Mouse (Mus musculus): Measurements from ENCODE around the gene Stk11.

Stk11 gene

GRCm38 (mm10) chr10:80157141-80157929, 41.7 kb downstream of the Stk11 start:
- 27% methylated on average over 15 of the region's 15 CpGs for WGBS

- 8% methylated on average over 18 of the region's 18 CpGs for WGBS
These were observed 42.8 kb downstream of the Stk11 start for GRCm38 (mm10) chr10:80158307-80158986.

- WGBS = 9% methylated on average over 12 of the region's 12 CpGs
These were observed 43.5 kb downstream of the Stk11 start for GRCm38 (mm10) chr10:80159021-80159560.

GRCm38 (mm10) chr10:80159561-80160454, 44.2 kb downstream of the Stk11 start:
- WGBS = under 1% methylated on average over 55 of the region's 55 CpGs

GRCm38 (mm10) chr10:80160455-80161371, 45.1 kb downstream of the Stk11 start:
- WGBS = 5% methylated on average over 33 of the region's 33 CpGs

GRCm38 (mm10) chr10:80161522-80162242, 46.1 kb downstream of the Stk11 start:
- 27% methylated on average over 7 of the region's 7 CpGs for WGBS

GRCm38 (mm10) chr10:80162243-80162608, 46.6 kb downstream of the Stk11 start:
- 82% methylated on average over 3 of the region's 3 CpGs for WGBS

- 82% methylated on average over 6 of the region's 6 CpGs for WGBS
These were observed 47.2 kb downstream of the Stk11 start for GRCm38 (mm10) chr10:80162716-80163299.

- 56% methylated on average over 8 of the region's 8 CpGs for WGBS
These were observed 48.1 kb downstream of the Stk11 start for GRCm38 (mm10) chr10:80163721-80164120.

GRCm38 (mm10) chr10:80164161-80164997, 48.8 kb downstream of the Stk11 start:
- 8% methylated on average over 44 of the region's 44 CpGs for WGBS

GRCm38 (mm10) chr10:80164998-80165344, 49.4 kb downstream of the Stk11 start:
- WGBS = under 1% methylated on average over 17 of the region's 17 CpGs

GRCm38 (mm10) chr10:80165392-80166128, 50.0 kb downstream of the Stk11 start, which contains the start of gene Cirbp:
Cirbp (plus strand) TSS chr10:80165985.
- WGBS = 11% methylated on average over 20 of the region's 20 CpGs

- WGBS = 92% methylated on average over 4 of the region's 4 CpGs
These were observed 50.5 kb downstream of the Stk11 start for GRCm38 (mm10) chr10:80166136-80166535.

- WGBS = 1% methylated on average over 55 of the region's 55 CpGs
These were observed 51.9 kb downstream of the Stk11 start for GRCm38 (mm10) chr10:80167460-80168037.

GRCm38 (mm10) chr10:80168038-80168661, 52.5 kb downstream of the Stk11 start:
- under 1% methylated on average over 48 of the region's 48 CpGs for WGBS

- 21% methylated on average over 1 of the region's 1 CpGs for WGBS
These were observed 53.5 kb downstream of the Stk11 start for GRCm38 (mm10) chr10:80169070-80169469.

- WGBS = 70% methylated on average over 7 of the region's 7 CpGs
These were observed 54.0 kb downstream of the Stk11 start for GRCm38 (mm10) chr10:80169651-80170050.

Measured in cerebral cortex, adult 2 months (tissue).